Mouse (Mus musculus) T-cell, adult 66 days (primary cell): ENCODE data around the gene Snx33. TPM values are rescaled to one million over a fixed set of nuclear protein-coding genes. Genes with fewer than 3 reads are reported as not detected.

Experiments used
- total RNA-seq, 2 experiments: library from RNA; stranded (reverse); gene quantifications; 3 replicates in 1 of 2; 4 replicates in 1 of 2; pipeline ENCODE4 v1.2.4; 2023

Gene Snx33
- total RNA-seq = 10 to 100 TPM; 16.2 to 17.5 TPM

DNA sequence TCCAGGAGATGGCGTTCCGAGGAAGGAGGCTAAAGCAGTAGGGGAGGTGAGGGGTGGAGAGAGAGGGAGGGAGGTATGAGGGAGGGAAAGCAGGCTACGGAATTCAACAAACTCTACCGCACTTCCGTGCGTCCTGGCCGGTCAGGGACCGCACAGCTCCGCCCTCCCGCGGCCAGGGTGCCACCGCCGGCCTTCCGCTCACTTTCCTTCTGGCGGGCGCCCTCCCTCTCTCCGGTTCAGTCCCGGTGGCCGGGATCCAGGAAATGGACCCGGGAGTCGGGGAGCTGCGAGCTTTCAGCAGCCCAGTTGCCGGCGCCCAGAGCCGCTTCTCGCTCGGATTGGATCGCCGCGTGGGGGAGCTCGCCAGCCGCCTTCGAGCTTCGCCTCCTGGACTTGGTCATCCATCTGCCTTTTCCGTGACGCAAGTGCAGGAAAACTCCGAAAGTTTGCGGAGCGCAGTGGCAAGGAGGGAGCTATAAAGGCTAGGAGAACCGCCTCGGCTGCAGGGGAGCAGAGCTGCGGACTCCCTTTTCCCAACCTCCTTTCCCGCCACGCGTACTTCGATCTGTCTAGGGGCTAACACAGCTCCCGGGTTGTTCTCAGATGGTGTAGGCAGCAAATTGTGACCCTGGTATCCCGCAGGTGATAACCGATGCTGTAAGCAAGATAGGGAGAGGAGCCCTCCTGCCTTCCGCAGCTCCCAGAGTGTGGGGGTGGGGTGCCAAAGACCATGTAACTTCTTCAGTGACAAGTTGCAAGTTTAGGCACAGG is at the start of gene Snx33:
Snx33 (minus strand) TSS at position 331 of the 771 bp plus-strand sequence.

GRCm38 (mm10) chr9:56950414-56951400 is 22.5 kb upstream of the Snx33 start, which contains the start of gene Snupn:
TSS of gene Snupn (plus strand) at chr9:56950878.

GRCm38 (mm10) chr9:56937223-56938160 is 9.3 kb upstream of the Snx33 start, which contains the start of gene Imp3:
TSS of gene Imp3 (plus strand) at chr9:56937475.

Other genes starting within 250 kb of the Snx33 start
- gene Lingo1, start 131.9 kb downstream of the Snx33 start, total RNA-seq = not detected
- gene Odf3l1, start 63.7 kb downstream of the Snx33 start, total RNA-seq = not detected
- not detected for gene Cspg4, start 63.3 kb downstream of the Snx33 start, total RNA-seq
- 100 to 1,000 TPM; 101 to 103 TPM for gene Imp3, start 9.1 kb upstream of the Snx33 start, total RNA-seq
- gene Snupn, start 22.5 kb upstream of the Snx33 start, total RNA-seq = 10 to 100 TPM in 1 of 2 experiments, 1 to 10 TPM in 1; 8.5 to 10.6 TPM
- gene Ptpn9, start 66.6 kb upstream of the Snx33 start, total RNA-seq = 10 to 100 TPM; 11.5 to 15.7 TPM
- 100 to 1,000 TPM in 1 of 2 experiments, 10 to 100 TPM in 1; 95.5 to 116 TPM for gene Sin3a, start 143.7 kb upstream of the Snx33 start, total RNA-seq
- 100 to 1,000 TPM; 181 to 185 TPM for gene Man2c1, start 202.3 kb upstream of the Snx33 start, total RNA-seq
- 10 to 100 TPM; 26.2 to 29.5 TPM for gene Neil1, start 219.9 kb upstream of the Snx33 start, total RNA-seq
- gene Commd4, start 230.0 kb upstream of the Snx33 start, total RNA-seq = 10 to 100 TPM; 90.7 to 93.6 TPM